Mouse (Mus musculus) spleen, embryonic (tissue): ENCODE results near the gene Elp4.

Experiments used
- CTCF ChIA-PET: fragments of 350-600 bp; sonication (Branson Sonifier 250); formaldehyde crosslinking; loops from one replicate; lab custom pipeline; 2022; lab: Charles Lee

The Elp4 gene

DNA sequence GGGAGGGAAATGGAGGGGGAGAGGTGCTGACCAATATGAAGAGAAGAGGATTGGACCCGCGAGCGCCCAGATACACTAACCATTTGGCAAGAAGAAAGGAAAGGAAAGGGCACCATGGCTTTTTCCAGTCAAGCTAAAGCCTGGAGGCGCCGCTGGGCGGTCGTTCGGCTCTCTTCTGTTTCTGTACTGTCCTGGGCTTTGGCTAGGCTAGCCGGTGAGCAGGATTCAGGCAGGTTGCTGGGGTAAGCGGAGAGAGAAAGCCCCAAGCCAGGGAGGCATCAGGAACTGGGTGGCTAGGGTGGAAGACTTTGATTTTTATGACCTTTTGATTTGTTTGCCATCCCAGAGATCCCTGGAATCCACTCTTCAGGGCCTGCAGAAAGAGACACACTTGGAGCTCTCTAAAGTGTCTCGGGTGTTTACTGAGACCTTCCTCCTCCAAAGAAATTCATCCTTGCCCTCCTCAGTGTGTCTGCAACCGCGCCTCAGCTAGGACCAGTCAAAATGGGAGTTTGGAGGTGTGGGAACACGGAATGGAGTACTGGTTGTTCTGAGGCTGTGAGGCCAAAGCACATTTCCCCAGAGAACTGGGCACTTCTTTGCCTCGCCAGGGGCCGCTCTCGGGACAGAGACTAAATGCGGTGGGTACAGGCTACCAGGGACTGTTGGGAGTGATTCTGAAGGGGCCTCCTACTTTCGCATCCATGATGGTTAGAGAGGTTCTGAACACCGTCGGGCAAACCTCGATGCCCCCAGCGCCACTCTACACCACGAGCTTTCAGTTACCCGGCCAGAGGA, 232.4 kb downstream of the Elp4 start:
- CTCF ChIA-PET = no interaction called here

DNA sequence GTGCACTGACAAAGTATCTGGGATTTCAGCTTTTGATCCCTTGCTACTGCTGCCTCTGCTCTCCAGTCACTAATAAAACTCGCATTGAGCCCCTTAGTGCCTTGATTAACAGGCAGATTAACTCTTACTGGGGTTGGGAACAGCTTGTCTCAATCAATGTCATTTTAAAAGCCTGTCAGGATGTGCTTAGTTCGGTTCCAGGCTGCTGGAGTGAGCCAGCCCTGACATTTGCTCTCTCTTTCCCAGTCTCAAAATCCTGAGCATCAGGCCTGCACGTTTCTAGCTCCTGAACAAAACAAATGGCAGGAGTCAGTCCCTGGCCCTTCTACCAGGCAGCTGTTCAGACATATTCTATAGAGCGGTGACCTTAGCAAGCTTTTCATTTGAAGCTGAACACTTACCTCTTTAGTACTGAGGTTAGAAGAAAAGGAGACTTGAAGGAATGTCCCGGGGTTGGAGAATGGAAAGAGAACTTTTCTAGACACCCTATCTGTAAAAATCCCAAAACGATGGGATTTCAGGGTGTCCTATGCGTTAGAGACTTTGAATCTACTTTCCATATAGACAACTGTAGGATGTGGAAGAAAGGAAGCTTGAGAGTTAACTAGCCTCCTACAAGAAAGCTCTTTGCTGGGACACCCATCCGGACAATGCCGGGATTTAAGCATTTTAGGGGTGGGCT, 233.1 kb downstream of the Elp4 start:
- CTCF ChIA-PET = interaction anchor here (0.5 kb wide), 1 partner anchor 13 kb away, joined by 3 read pairs; no protein-coding TSS in a partner anchor

DNA sequence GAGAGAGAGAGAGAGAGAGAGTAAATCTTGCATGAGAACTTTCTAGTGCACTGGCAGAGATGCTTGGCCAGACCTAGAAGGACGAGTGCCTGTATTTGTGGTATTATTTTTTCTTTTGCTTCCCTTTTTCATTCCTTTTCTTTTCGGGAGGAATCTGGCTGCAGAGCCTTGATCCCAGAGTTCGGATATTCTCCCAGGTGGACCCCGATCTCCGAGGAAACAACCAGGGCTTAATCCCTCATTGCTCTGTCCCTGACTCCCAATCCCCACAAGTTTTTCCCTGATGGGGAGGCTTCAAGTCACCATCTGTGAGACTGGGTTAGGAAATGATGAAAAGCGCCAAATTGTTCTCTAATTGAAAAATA, 233.7 kb downstream of the Elp4 start:
- CTCF ChIA-PET = interaction anchor here (0.5 to 0.6 kb wide), 2 partner anchors 14 to 28 kb away, joined by 3 to 8 read pairs; no protein-coding TSS in a partner anchor

DNA sequence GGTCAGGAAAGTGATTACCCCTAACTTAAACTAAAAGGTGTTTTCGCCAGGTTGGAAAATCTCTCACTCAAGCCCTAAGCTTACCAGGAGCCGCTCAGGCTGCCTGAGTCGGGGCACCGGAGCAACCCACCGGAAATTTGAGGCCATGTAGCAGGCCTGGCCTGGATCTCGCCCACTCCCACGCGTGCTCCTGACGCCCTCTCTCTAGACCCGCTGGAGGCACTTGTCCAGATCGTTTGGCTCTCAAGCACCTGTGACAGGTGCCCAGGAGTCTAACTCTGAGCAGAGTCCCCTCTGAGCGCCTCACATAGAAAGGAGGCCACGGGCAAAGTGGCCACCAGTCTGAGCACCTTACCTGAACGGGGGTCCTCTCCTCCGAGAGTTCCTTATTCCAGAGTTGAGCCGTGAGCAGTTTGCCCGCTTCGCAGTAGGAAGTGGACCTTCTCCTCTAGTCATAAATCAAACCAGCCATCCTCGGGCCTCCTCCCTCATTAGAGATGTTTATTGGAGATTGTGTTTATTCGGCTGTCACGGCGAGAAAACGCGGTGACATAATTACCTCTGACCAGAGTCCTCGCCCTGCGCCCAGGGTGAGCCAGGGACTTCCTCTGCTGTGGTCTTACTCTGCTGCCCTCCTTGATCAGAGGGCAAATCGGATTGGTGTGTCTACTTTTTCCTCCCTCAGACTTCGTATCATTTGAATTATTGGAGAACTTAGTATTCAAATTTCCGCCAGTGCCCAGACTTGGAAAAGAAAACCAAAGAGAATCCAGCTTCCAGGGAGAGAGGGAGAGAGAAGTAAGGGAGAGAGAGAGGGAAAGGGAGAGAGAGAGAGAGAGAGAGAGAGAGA, 234.3 kb downstream of the Elp4 start:
- CTCF ChIA-PET = interaction anchor here (0.6 kb wide), 1 partner anchor 29 kb away, joined by 8 read pairs; no protein-coding TSS in a partner anchor

DNA sequence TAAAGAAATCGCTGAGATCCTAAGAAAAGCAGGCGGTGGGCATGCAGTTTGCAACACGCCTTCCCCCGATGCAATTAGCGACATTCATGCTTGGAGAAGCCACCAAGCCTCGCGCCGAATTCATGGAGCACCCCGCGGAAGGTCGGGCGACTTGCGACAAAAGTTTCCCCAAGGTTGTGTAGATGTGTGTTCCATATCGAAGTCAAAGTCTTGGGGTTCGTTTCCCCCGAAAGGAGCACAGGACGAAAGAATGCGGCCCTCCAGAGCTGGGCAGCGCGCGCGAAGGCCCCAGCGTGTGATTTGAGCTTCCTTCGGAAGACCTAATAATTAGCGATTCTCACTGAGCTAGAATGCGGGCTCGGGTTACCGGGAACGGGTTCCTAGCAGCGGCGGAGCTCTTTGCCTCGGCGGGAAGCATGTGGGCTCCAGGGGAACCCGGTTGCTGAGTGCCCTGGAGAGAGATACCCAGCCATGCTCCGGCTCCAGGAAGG, 234.9 kb downstream of the Elp4 start:
- CTCF ChIA-PET = no interaction called here

DNA sequence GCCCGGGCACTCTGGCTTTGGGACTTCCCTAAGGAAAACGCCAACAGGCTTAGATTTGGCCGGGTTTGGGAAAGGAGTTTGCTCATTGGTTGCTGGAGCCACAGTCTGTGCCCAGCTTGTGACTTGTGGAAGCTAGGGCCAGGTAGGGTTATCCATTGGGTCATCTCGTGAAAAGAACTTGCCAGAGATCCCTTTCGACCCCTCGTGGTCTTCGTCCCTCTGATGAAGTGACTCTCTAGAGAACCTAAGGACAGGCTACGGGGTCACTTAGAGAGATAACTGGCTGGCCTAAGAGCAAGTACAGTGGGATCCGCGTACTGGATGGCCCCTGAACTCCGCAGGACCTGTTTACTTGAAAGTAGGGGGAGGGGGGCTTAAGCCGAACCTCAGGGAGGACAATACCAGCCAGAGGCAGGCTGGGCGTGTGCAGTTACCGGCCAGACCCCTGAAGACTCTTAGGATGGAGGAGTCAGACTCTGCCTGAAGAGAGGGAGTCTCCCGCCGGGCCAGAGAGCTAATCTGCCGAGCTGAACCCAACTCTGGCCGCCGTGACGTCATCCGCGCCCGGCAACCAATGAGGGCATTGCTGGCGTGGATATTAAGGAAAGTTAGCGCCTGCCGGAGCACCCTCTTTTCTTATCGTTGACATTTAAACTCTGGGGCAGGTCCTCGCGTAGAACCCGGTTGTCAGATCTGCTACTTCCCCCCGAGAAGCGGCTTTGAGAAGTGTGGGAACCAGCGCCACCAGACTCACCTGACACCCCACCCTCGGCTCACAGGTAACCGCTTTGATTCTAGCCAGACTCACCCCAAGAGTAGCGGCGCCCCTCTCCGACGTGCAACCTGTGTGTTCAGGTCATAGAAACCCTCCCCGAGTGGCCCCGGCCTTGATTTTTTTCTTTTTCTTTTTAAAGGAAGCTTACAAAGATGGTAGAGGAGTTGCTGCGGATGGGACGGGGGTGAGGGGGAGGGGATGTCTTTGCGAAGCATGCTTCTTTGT, 235.8 kb downstream of the Elp4 start, which contains the start of gene Pax6:
Gene Pax6 (plus strand): TSS at position 630 of the 1,000 bp plus-strand sequence.
- CTCF ChIA-PET = no interaction called here

DNA sequence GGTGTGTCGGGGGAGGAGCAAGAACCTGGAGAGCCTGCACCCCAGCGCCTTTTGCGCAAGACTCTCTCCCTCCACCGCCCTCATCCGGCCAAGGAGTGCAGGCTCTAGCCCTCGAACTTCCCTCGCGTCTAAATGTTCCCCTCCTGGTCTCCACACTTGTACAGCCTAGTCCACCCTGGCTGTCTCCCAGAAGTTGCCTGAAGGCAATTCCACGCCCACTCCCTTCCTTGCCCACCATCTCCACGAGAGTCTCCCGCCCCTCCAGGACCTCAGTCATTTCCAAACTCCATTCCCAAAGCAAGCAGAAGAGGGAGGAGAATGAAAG, 236.8 kb downstream of the Elp4 start:
- CTCF ChIA-PET = no interaction called here

DNA sequence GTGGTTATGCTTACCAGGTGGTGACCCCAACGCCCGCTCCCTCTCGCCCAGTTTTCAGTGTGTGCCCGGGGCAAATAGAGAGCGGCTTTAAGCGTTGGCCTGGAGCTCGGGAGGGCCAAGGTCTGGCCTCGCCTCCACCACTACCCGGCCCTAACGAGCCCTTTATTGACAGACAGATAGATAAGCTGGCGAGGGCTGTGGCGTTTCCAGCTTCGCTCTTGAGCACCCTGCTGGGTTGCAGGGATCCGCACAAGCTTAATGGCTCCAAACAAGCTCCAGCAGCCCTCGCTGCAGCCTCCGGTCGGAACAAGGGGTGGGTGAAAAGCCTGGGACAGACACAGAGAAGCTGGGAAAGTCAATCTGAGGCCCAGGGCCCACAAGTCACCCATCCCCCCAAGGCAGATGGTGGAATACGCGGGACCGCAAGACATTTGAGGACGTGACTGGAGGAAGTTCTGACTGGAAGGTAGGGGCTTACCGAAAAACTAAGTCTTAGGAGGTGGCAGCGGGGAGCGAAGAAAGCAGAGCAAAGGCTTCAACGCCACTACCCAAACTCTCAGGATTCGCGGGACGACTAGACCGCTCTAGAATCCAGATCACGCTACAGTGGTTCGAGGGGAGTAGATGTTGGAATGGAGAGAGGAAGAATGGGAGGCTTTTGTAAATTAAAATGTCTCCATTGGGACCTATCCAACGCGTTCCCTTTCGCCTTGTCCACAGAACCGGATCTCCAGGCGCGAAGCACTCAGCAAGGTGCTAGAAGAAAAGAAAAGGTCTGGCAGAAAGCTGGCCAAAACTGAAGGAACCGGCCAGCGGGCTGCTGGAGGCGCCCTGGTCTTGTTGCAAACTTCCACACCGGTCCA, 237.4 kb downstream of the Elp4 start:
- CTCF ChIA-PET = no interaction called here

DNA sequence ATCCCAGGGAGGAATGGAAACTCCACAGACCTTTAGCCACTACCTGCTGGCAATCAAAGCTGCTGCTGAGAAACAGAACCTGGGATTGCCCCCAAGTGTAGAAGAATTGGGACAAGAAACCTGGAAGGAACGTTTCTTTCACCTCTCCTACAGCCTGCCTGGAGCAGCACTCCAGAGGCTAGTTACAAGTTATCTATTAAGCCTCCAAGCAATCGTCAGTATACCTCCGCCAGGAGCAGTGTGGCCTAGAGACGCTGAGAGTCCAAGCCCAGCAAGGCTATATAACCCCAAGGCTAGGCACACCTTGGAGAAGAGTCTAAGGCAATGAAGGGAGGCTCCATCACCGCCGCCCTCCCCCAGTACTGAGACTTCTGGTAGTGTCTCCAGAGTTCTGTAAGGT, 238.0 kb downstream of the Elp4 start:
- CTCF ChIA-PET = no interaction called here

DNA sequence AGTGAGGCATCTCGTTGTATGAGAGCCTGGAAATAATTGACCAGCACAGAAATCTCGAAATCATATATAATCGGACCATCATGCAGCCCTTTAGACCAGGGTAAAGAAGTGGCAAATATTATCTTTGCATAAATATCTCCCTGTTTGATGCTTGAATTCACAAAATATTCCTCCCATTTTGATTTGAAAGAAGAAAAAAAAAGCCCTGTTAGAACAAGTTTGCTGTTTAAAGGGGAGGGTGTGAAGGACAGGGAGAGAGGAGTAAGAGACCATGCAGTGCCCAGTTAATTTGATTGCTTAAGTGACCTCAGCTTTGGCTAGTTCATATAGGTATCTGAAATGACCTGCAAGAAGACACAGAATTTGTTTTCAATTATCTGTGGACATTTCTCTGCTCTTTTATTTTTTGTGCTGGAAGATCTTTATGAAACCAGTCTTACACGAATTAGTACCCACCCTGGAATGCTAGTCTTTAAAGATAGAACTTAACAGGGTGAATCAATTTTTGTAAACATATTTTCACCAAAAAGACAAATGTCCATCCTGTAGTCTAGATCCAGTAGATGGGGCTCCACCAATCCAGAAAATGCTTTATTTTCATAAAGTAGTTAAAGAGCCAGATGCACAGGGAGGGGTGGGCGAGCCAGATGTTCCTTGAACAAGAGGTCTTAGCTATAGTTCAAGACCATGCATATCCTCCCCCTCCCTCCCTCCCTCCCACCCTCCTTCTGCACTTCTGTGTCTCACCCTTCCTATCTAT, 238.7 kb downstream of the Elp4 start:
- CTCF ChIA-PET = no interaction called here

DNA sequence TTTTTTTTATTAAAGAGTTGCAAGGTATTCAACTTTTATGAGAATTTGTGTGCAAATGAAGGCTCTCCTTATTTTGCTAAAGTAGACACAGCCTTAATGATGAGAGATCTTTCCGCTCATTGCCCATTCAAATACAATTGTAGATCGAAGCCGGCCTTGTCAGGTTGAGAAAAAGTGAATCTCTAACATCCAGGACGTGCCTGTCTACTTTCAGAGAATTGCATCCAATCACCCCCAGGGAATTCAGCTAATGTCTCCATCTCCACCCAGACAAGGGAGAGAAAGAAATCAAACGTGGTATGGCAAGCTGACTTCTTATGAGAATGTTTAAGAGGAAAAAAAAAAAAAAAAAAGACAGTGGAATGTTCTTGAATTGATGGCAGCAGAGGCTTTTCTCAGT, 239.4 kb downstream of the Elp4 start:
- CTCF ChIA-PET = no interaction called here

DNA sequence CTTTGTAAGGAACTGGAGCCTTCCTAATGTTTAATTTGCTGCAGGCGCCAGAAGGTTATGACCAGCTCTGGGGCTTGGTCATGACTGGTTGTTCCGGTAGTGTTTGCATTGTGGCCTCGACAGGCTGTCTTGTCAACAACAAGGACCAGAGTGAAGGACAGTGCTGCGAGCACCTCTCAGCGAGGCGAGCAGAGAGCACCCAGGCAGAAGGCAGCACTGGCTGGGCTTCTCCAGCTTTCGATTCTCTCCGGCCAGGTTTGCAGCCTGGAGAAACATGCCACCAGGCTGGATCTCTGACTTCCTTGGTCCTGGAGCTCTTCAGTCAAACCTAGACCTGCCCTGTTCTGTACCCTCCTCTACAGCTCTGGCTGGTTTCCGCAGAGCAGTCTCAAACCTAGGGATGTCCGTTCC, 241.3 kb downstream of the Elp4 start:
- CTCF ChIA-PET = no interaction called here

DNA sequence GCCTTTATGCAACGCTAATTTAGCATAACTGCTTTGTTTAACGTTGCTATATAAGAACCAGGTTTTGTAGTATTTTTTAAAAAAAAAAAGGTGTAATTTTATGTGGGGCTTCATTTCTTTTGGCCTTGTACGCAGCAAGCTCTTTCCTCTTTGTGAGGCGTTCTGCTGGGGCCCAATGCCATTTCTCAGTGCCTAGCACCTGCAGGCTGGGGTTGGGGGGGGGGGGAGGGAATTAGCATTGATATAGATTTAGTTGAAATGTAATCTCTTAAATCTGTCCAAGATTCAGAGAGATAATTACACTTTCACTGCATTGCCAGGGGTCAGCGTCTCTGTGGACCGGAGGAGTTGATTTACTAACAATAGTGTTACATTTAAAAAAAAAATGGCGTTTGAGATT, 241.8 kb downstream of the Elp4 start:
- CTCF ChIA-PET = no interaction called here

DNA sequence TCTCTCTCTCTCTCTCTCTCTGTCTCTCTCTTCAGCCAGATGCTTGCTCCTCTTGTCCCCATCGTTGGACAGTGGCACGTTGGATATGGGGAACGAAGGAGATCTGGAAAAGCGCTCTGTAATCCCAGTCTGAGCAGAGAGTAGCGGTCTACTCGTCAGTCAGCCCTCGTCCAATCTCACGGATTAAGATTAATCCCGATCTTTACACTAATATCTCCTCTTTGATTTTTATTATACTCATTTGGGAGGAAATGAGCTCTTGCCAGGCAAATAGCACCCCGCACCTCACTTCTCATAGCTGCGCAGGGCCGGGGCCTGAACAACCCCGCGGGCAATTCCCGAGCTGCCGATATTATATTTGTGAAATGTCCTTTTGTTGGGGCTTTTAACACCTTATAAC, 242.2 kb downstream of the Elp4 start:
- CTCF ChIA-PET = no interaction called here

DNA sequence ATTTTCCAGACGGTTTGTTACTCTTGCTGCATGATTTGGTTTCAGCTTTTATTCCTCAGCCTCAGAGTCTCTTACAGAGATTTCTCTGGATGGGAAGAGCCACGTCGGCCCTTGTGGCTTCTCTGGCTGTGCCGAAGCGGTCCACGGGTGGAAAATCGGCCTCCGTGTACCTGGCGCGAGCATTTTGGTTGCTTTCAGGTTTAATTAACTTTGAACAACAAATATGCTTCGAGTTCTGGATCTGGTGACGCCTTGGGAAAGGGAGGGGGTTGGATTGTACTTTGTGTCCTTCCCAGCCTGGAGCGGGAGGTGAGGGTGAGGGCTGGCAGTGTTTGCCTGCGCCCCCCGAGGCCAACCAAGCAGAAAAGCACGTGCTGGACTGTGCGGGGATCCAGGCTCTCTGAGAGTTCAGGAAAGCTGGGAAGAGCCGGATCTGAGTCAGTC, 242.7 kb downstream of the Elp4 start:
- CTCF ChIA-PET = no interaction called here

DNA sequence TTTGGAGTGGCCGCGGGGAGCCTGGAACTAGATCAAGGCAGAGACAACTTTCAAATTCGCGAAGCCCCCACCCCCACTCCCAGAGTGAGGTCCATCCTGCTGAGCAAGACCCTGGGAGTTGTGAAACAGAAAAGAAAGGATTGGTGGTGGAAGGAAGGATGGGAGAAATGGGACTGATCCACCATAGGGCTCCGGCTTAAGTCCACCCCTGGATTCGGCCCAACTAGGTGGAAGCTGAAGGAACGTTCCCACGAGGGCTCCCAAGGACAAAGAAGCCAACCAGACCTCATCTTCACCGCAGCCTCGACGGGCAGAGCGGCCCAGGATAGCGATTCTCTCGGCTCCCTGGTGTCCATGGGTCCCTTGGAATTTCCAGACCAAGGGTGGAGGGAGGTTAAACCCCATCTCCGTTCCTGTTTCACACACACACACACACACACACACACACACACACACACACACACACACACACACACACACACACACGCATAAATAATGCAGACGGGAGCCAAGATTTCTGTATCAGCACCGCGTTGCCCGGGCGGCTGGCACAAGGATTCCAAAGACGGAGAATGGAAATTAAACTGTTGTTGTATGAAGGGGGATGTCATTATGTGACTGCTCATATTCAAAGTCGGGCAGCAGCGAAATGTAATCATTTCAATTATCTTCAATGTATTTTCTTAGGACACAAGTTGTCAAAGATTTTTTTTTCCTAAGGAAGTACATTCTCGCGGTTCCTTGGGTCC, 243.3 kb downstream of the Elp4 start:
- CTCF ChIA-PET = no interaction called here

DNA sequence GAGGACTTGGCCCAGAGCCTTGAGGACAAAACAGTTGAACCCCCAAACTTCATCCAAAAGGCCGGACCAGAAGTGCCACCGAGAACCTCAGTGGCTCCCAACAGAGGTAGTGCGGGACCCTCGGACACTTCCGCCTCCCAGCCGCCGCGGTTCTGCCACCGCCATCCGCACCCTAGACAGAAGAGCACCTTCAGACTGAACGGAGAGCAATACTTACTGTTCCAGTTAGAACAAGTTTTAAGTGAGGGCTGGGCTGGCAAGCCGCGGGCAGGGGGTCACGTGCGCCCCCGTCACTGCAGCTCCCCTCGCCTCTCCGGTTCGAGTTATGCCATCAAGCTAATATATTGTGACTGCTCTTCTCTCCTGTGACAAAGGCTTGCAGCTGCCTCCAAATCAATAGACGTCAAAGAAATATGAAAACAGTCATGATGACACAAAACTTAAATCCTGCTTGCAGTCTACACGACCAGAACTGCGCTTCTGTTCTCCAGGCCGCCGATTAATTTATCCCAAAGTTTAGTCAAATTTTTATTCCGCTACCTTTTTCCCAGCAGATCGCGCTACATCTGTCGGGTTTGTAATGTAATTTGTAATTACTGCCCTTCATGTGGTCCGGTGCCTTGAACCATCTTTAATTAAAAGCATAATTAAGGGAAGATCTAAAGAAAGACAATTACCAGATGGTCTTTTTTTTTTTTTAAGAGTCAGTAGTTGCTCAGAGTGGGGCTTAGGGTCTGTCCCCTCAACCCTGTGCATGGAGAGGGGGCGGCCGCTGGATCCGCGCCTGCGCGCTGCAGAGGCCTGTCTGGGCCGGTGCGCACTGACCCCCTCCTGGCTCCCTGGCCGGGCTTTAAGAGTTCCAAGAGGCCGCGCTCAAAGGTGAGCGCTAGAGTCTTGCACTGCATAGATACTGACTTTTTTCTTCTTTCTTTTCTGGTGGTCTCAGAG, 244.2 kb downstream of the Elp4 start:
- CTCF ChIA-PET = no interaction called here
